Mouse (Mus musculus) urinary bladder, postnatal 4 days (tissue): ENCODE data around the gene Trim2.
A peak's percentile ranks its signal among the peaks of the same experiment; 100 is the strongest.

Source experiments
- DNase-seq, 2 experiments: peaks; one replicate each; pipeline ENCODE4 v3.0.0; 2021 to 2022; ENCODE audit warnings: low spot score in 2 of 2

Gene Trim2

GRCm38 (mm10) chr3:84306777-84307176, at the start of gene Trim2:
Gene Trim2, minus strand, starts transcription at chr3:84306877.
- DNase-seq: no peak

- DNase-seq: peak; percentile 67 to 82
These were observed 49.4 kb upstream of the Trim2 start for GRCm38 (mm10) chr3:84355930-84356689.

- peak; percentile 47 to 81 for DNase-seq
These were observed 45.8 kb upstream of the Trim2 start for GRCm38 (mm10) chr3:84352353-84353034.

- no peak for DNase-seq
These were observed 43.6 kb upstream of the Trim2 start for GRCm38 (mm10) chr3:84350311-84350710.

- DNase-seq: no peak
These were observed 43.1 kb upstream of the Trim2 start for GRCm38 (mm10) chr3:84349771-84350170.

GRCm38 (mm10) chr3:84347426-84347825, 40.7 kb upstream of the Trim2 start:
- no peak for DNase-seq

- DNase-seq: no peak
These were observed 39.9 kb upstream of the Trim2 start for GRCm38 (mm10) chr3:84346456-84347150.

- no peak for DNase-seq
These were observed 38.9 kb upstream of the Trim2 start for GRCm38 (mm10) chr3:84345646-84345980.

- peak; percentile 74 to 85 for DNase-seq
These were observed 38.3 kb upstream of the Trim2 start for GRCm38 (mm10) chr3:84344725-84345645.

GRCm38 (mm10) chr3:84343101-84343500, 36.4 kb upstream of the Trim2 start:
- no peak for DNase-seq

- no peak for DNase-seq
These were observed 35.1 kb upstream of the Trim2 start for GRCm38 (mm10) chr3:84341811-84342210.

GRCm38 (mm10) chr3:84337585-84337984, 30.9 kb upstream of the Trim2 start:
- no peak for DNase-seq

- DNase-seq: no peak
These were observed 29.7 kb upstream of the Trim2 start for GRCm38 (mm10) chr3:84336342-84336741.

- DNase-seq: no peak
These were observed 28.9 kb upstream of the Trim2 start for GRCm38 (mm10) chr3:84335421-84336073.

GRCm38 (mm10) chr3:84334771-84335420, 28.2 kb upstream of the Trim2 start:
- DNase-seq: no peak

- peak; percentile 62 to 74 for DNase-seq
These were observed 27.0 kb upstream of the Trim2 start for GRCm38 (mm10) chr3:84333400-84334349.

GRCm38 (mm10) chr3:84330210-84330609, 23.5 kb upstream of the Trim2 start:
- no peak for DNase-seq

GRCm38 (mm10) chr3:84324967-84325441, 18.3 kb upstream of the Trim2 start:
- no peak for DNase-seq

GRCm38 (mm10) chr3:84324478-84324877, 17.8 kb upstream of the Trim2 start:
- DNase-seq: no peak
